ENCODE assay signal across 27 mouse cellular contexts in the genomic region with DNA sequence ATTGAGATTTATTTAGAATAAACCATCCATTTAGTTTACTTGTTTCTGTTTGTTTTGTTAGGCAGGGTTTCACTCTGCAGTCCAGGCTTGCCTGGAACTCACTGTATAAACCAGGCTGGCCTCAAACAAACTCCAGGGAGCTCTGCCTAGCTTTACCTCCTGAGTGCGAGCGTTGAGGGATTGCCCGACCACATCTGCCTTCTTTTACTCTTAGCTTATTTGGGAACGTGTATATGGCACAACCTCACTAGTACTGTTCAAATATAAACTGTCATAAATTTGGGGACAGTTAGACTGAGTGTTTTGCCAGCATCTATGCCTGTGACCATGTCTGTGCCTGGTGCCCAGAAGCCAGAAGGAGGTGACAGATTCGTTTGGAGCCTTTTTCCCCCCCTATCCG. TPM values are rescaled to one million over a fixed set of nuclear protein-coding genes. Genes with fewer than 3 reads are reported as not detected.
DNase-seq lines count a peak whose midpoint lies in the region; ATAC-seq and TF ChIP-seq lines count a peak whose summit lies in the region.
"Had no signal": no experiment of that assay in that cellular context is flagged by ENCODE, and none has a peak within 500 bp of the region (broad histone marks: within the 10 kb centered on the region; RNA-seq: fewer than 3 reads in every experiment).

No protein-coding gene starts in this region.

- H3K9me3 ChIP-seq in hindbrain, embryonic 11.5 days (ENCODE audit: control insufficient read depth, low read length), result no peaks in the 10 kb centered on the region
- no peaks in the 10 kb centered on the region for H3K9me3 ChIP-seq in hindbrain, postnatal 0 days (ENCODE audit: low read length)
- H3K9me3 ChIP-seq in midbrain, embryonic 11.5 days (ENCODE audit: control insufficient read depth, low read length), result no peaks in the 10 kb centered on the region
- H3K9me3 ChIP-seq in midbrain, embryonic 15.5 days, result no peaks in the 10 kb centered on the region
- no peaks in the 10 kb centered on the region for H3K9me3 ChIP-seq in embryonic facial prominence, embryonic 14.5 days (ENCODE audit: control insufficient read depth, low read length)
- H3K9me3 ChIP-seq: forebrain, embryonic 13.5 days; heart, embryonic 13.5 days; limb, embryonic 13.5 days; liver, embryonic 12.5 days; megakaryocyte, embryonic 14.5 days had no signal

- peak overlapping the region; percentile 56 for H3K27ac ChIP-seq in hindbrain, embryonic 11.5 days (ENCODE audit: low read depth, low read length)
- H3K27ac ChIP-seq in hindbrain, postnatal 0 days, result no peak overlapping the region
- peak overlapping the region; percentile 22; the same call in 1 of the 2 replicates for H3K27ac ChIP-seq in midbrain, embryonic 11.5 days (ENCODE audit: low read depth, low read length)
- H3K27ac ChIP-seq in midbrain, embryonic 15.5 days, result no peak overlapping the region
- peak overlapping the region; percentile 22; the same call in 1 of the 2 replicates for H3K27ac ChIP-seq in embryonic facial prominence, embryonic 14.5 days (replicated peaks; ENCODE audit: low read depth, low read length)
- H3K27ac ChIP-seq: forebrain, embryonic 13.5 days; gastrocnemius, adult 2 months; kidney, postnatal 0 days; limb, embryonic 13.5 days; liver, embryonic 12.5 days had no signal

- peak; percentile 38 for DNase-seq in embryo, embryonic 11 days
- DNase-seq in embryo, embryonic 9.5 days (ENCODE audit: extremely low spot score), result no peak
- peak; percentile 30 for DNase-seq in hindbrain, embryonic 11.5 days (ENCODE audit: low spot score)
- DNase-seq in hindbrain, postnatal 0 days (ENCODE audit: low spot score), result no peak
- DNase-seq in midbrain, embryonic 11.5 days (ENCODE audit: low spot score, missing footprints), result peak; percentile 88
- DNase-seq in embryonic facial prominence, embryonic 14.5 days (ENCODE audit: low spot score), result no peak
- DNase-seq: adrenal gland, postnatal 10 days; cerebellum, adult 18-20 months; cerebellum, postnatal 14 days; gastrocnemius, adult 2 months; kidney, adult 18-20 months; lung, adult 18-20 months; lung, postnatal 14 days; right cerebral cortex, postnatal 25 days; spleen, adult 18-20 months; thymus, adult 18-20 months; thymus, postnatal 4 days had no signal

- no peaks in the 10 kb centered on the region for H3K36me3 ChIP-seq in hindbrain, embryonic 11.5 days (ENCODE audit: control insufficient read depth, insufficient read depth, low read length)
- H3K36me3 ChIP-seq in hindbrain, postnatal 0 days (ENCODE audit: insufficient read depth, low read length), result no peaks in the 10 kb centered on the region
- no peaks in the 10 kb centered on the region for H3K36me3 ChIP-seq in midbrain, embryonic 11.5 days (ENCODE audit: control insufficient read depth, insufficient read depth, low read length)
- no peaks in the 10 kb centered on the region for H3K36me3 ChIP-seq in midbrain, embryonic 15.5 days (replicated peaks)
- H3K36me3 ChIP-seq in embryonic facial prominence, embryonic 14.5 days (ENCODE audit: control insufficient read depth, insufficient read depth, low read length), result no peaks in the 10 kb centered on the region
- H3K36me3 ChIP-seq: heart, embryonic 13.5 days; limb, embryonic 13.5 days; liver, embryonic 12.5 days had no signal

- no peak overlapping the region for H3K4me3 ChIP-seq in hindbrain, embryonic 11.5 days (ENCODE audit: low read depth, low read length)
- no peak overlapping the region for H3K4me3 ChIP-seq in hindbrain, postnatal 0 days (ENCODE audit: low read length)
- H3K4me3 ChIP-seq in midbrain, embryonic 11.5 days (ENCODE audit: low read depth, low read length), result no peak overlapping the region
- no peak overlapping the region for H3K4me3 ChIP-seq in midbrain, embryonic 15.5 days
- no peak overlapping the region for H3K4me3 ChIP-seq in embryonic facial prominence, embryonic 14.5 days (ENCODE audit: low read depth, low read length)
- H3K4me3 ChIP-seq: erythroblast, embryonic 14.5 days; forebrain, embryonic 13.5 days; gastrocnemius, adult 2 months; heart, embryonic 13.5 days; limb, embryonic 13.5 days; liver, embryonic 12.5 days; megakaryocyte, embryonic 14.5 days had no signal

- ATAC-seq in hindbrain, embryonic 11.5 days (ENCODE audit: low FRiP score), result no peak
- no peak for ATAC-seq in hindbrain, postnatal 0 days
- ATAC-seq in midbrain, embryonic 11.5 days (ENCODE audit: low FRiP score), result no peak
- ATAC-seq in midbrain, embryonic 15.5 days (replicated peaks), result no peak
- ATAC-seq in embryonic facial prominence, embryonic 14.5 days (ENCODE audit: low read depth), result no peak
- no peak for ATAC-seq in megakaryocyte, adult 5-6 weeks (ENCODE audit: poor library complexity, severe bottlenecking)
- ATAC-seq: forebrain, embryonic 13.5 days; liver, embryonic 12.5 days; midbrain, embryonic 16.5 days had no signal

- no peak overlapping the region for H3K4me2 ChIP-seq in hindbrain, embryonic 11.5 days (replicated peaks; ENCODE audit: low read depth, low read length)
- H3K4me2 ChIP-seq in hindbrain, postnatal 0 days (ENCODE audit: low read depth, low read length), result no peak overlapping the region
- H3K4me2 ChIP-seq in midbrain, embryonic 11.5 days, result no peak overlapping the region
- H3K4me2 ChIP-seq in midbrain, embryonic 15.5 days, result no peak overlapping the region
- H3K4me2 ChIP-seq in embryonic facial prominence, embryonic 14.5 days (ENCODE audit: low read depth, low read length), result peak overlapping the region; percentile 2; the same call in 1 of the 2 replicates
- H3K4me2 ChIP-seq: forebrain, embryonic 13.5 days; heart, embryonic 13.5 days; liver, embryonic 12.5 days had no signal

- no peaks in the 10 kb centered on the region for H3K27me3 ChIP-seq in hindbrain, embryonic 11.5 days (ENCODE audit: control insufficient read depth, insufficient read depth, low read length)
- H3K27me3 ChIP-seq in hindbrain, postnatal 0 days (ENCODE audit: insufficient read depth, low read length), result no peaks in the 10 kb centered on the region
- H3K27me3 ChIP-seq in midbrain, embryonic 11.5 days (ENCODE audit: control insufficient read depth, insufficient read depth, low read length), result no peaks in the 10 kb centered on the region
- no peaks in the 10 kb centered on the region for H3K27me3 ChIP-seq in midbrain, embryonic 15.5 days (replicated peaks)
- no peaks in the 10 kb centered on the region for H3K27me3 ChIP-seq in embryonic facial prominence, embryonic 14.5 days (replicated peaks; ENCODE audit: control insufficient read depth, insufficient read depth, low read length)
- H3K27me3 ChIP-seq: heart, embryonic 13.5 days; liver, embryonic 12.5 days had no signal

- no peak overlapping the region for H3K9ac ChIP-seq in hindbrain, embryonic 11.5 days (ENCODE audit: low read depth, low read length)
- no peak overlapping the region for H3K9ac ChIP-seq in hindbrain, postnatal 0 days (replicated peaks; ENCODE audit: low read length)
- no peak overlapping the region for H3K9ac ChIP-seq in midbrain, embryonic 11.5 days (ENCODE audit: low read length)
- no peak overlapping the region for H3K9ac ChIP-seq in midbrain, embryonic 15.5 days
- H3K9ac ChIP-seq in embryonic facial prominence, embryonic 14.5 days (ENCODE audit: low read depth, low read length), result no peak overlapping the region
- H3K9ac ChIP-seq: forebrain, embryonic 13.5 days; heart, embryonic 13.5 days; limb, embryonic 13.5 days; liver, embryonic 12.5 days had no signal

- WGBS in hindbrain, embryonic 11.5 days, result 37% methylated on average over 6 of the region's 6 CpGs
- 50% methylated on average over 6 of the region's 6 CpGs for WGBS in hindbrain, postnatal 0 days
- 37% methylated on average over 6 of the region's 6 CpGs for WGBS in midbrain, embryonic 11.5 days
- WGBS in midbrain, embryonic 15.5 days, result 44% methylated on average over 6 of the region's 6 CpGs
- 31% methylated on average over 6 of the region's 6 CpGs for WGBS in embryonic facial prominence, embryonic 14.5 days

- peaks cover 20% of the 10 kb centered on the region for H3K4me1 ChIP-seq in hindbrain, embryonic 11.5 days (replicated peaks; ENCODE audit: control insufficient read depth, insufficient read depth, low read length)
- no peaks in the 10 kb centered on the region for H3K4me1 ChIP-seq in hindbrain, postnatal 0 days (ENCODE audit: insufficient read depth, low read length)
- H3K4me1 ChIP-seq in midbrain, embryonic 11.5 days (ENCODE audit: control insufficient read depth, insufficient read depth, low read length), result peaks cover 45% of the 10 kb centered on the region
- peaks cover 24% of the 10 kb centered on the region for H3K4me1 ChIP-seq in midbrain, embryonic 15.5 days
- H3K4me1 ChIP-seq in embryonic facial prominence, embryonic 14.5 days (ENCODE audit: control insufficient read depth, insufficient read depth, low read length), result peaks cover 42% of the 10 kb centered on the region

- TF ChIP-seq CTCF in hindbrain, postnatal 0 days (IDR thresholded peaks at IDR 0.05; ENCODE audit: low read depth), result no peak

RNA-seq across cellular contexts. Expression of a gene that starts 46.8 kb away (rescaled TPM):
- 11.5 and 12.4 TPM in 2 replicates for polyA plus RNA-seq in hindbrain, embryonic 11.5 days (2014; fragmentation: Nextera tagmentation; extraction: Ambion mirVana)
- 30.4 and 32.0 TPM in 2 replicates for total RNA-seq in hindbrain, postnatal 0 days (2014; rRNA removed)
- 8.5 and 9.2 TPM in 2 replicates for polyA plus RNA-seq in hindbrain, postnatal 0 days (2015; fragmentation: Nextera tagmentation; extraction: Ambion mirVana)
- polyA plus RNA-seq in midbrain, embryonic 11.5 days (2014; fragmentation: Nextera tagmentation; extraction: Ambion mirVana), result 10.1 and 10.8 TPM in 2 replicates
- 13.8 and 15.5 TPM in 2 replicates for polyA plus RNA-seq in midbrain, embryonic 15.5 days (2015; fragmentation: Nextera tagmentation; extraction: Ambion mirVana)
- polyA plus RNA-seq in embryonic facial prominence, embryonic 14.5 days (2014; fragmentation: Nextera tagmentation; extraction: Ambion mirVana), result 7.1 and 7.9 TPM in 2 replicates
- not detected in 2 replicates for total RNA-seq in megakaryocyte, adult 5-6 weeks (2015)
- total RNA-seq in megakaryocyte, adult 5-6 weeks (2017), result not detected in 2 replicates
- polyA plus RNA-seq: erythroblast, embryonic 14.5 days had no signal

Comparison
In these comparisons a context has a peak if more than half of its experiments do, and no peak if none do; other contexts are left out.
1. DNase-seq: peak in embryo, embryonic 11 days (single experiment), hindbrain, embryonic 11.5 days (single experiment) and midbrain, embryonic 11.5 days (single experiment); none in embryo, embryonic 9.5 days (single experiment), hindbrain, postnatal 0 days (single experiment) and embryonic facial prominence, embryonic 14.5 days (single experiment).
2. H3K27ac ChIP-seq: peak in hindbrain, embryonic 11.5 days (single experiment), midbrain, embryonic 11.5 days (single experiment) and embryonic facial prominence, embryonic 14.5 days (single experiment); none in hindbrain, postnatal 0 days (single experiment) and midbrain, embryonic 15.5 days (single experiment).